Mouse (Mus musculus) liver, embryonic 14.5 days (tissue): ENCODE measurements around the gene Msl1.

Experiments
- CTCF ChIP-seq: IDR thresholded peaks from 2 replicates; pipeline ENCODE4 v1.5.1; 2016; ENCODE audit warnings: antibody characterized with exemption, low read depth, control low read depth
- EP300 ChIP-seq: IDR thresholded peaks from 2 replicates; pipeline ENCODE4 v1.6.1; 2016; ENCODE audit warnings: antibody characterized with exemption, low read depth

GRCm38 (mm10) chr11:98839402-98839801 is 44.1 kb downstream of the Msl1 start:
- TF ChIP-seq CTCF, result no peak
- no peak for TF ChIP-seq EP300
